Mouse (Mus musculus) hindbrain, embryonic 11.5 days (tissue): ENCODE data around the gene Aldh3b2. TPM values are rescaled to one million over a fixed set of nuclear protein-coding genes. Genes with fewer than 3 reads are reported as not detected.

Experiments
- ATAC-seq: fragments of 200-750 bp; cut with Nextera tagmentation; 2 replicates; pipeline ENCODE4 v1.8.0; 2017; ENCODE audit warnings: mild to moderate bottlenecking, moderate TSS enrichment, moderate library complexity; ENCODE audit not compliant: low FRiP score
- DNase-seq: peaks from one replicate; pipeline ENCODE4 v3.0.0-alpha.2; 2015; ENCODE audit warnings: low spot score
- H3K27ac ChIP-seq: fragments of 300-500 bp; sonication (generic); 2 replicates; pipeline ENCODE4 v1.5.1; 2014; ENCODE audit warnings: mild to moderate bottlenecking, low read depth, low read length
- H3K27me3 ChIP-seq: fragments of 300-500 bp; sonication (generic); 2 replicates; pipeline ENCODE4 v1.6.1; 2014; ENCODE audit warnings: mild to moderate bottlenecking, low read length, moderate library complexity, mixed read lengths; ENCODE audit not compliant: control insufficient read depth, insufficient read depth
- H3K36me3 ChIP-seq: fragments of 300-500 bp; sonication (generic); 2 replicates; pipeline ENCODE4 v1.6.1; 2014; ENCODE audit warnings: mild to moderate bottlenecking, low read length, moderate library complexity, mixed read lengths; ENCODE audit not compliant: control insufficient read depth, insufficient read depth
- H3K4me1 ChIP-seq: fragments of 300-500 bp; sonication (generic); replicated peaks from 2 replicates; pipeline ENCODE4 v1.6.1; 2014; ENCODE audit warnings: low read length, mixed read lengths; ENCODE audit not compliant: control insufficient read depth, insufficient read depth
- H3K4me2 ChIP-seq: fragments of 300-500 bp; sonication (generic); replicated peaks from 2 replicates; pipeline ENCODE4 v1.6.1; 2014; ENCODE audit warnings: mild to moderate bottlenecking, low read depth, low read length
- H3K4me3 ChIP-seq: fragments of 300-500 bp; sonication (generic); 2 replicates; pipeline ENCODE4 v1.5.1; 2014; ENCODE audit warnings: low read depth, low read length
- H3K9ac ChIP-seq: fragments of 300-500 bp; sonication (generic); 2 replicates; pipeline ENCODE4 v1.6.1; 2014; ENCODE audit warnings: low read depth, low read length
- H3K9me3 ChIP-seq: fragments of 300-500 bp; sonication (generic); 2 replicates; pipeline ENCODE4 v1.6.1; 2016; ENCODE audit warnings: low read length; ENCODE audit not compliant: control insufficient read depth
- WGBS: fragments of 180-500 bp; shearing (Covaris S2); extraction: QIAGEN DNeasy Blood & Tissue Kit; methylation state at CpG from one replicate; pipeline ENCODE4 v1.1.7; 2014; 5-methylcytosine and 5-hydroxymethylcytosine counted together
- polyA plus RNA-seq: library from polyadenylated mRNA; unstranded; fragments of >200 nt; fragmentation: Nextera tagmentation; extraction: Ambion mirVana; gene quantifications from 2 replicates; pipeline ENCODE4 v1.2.1, GENCODE M21; 2014

Gene Aldh3b2
- polyA plus RNA-seq, 1 experiment from 2014 or later: 2.3 TPM

DNA sequence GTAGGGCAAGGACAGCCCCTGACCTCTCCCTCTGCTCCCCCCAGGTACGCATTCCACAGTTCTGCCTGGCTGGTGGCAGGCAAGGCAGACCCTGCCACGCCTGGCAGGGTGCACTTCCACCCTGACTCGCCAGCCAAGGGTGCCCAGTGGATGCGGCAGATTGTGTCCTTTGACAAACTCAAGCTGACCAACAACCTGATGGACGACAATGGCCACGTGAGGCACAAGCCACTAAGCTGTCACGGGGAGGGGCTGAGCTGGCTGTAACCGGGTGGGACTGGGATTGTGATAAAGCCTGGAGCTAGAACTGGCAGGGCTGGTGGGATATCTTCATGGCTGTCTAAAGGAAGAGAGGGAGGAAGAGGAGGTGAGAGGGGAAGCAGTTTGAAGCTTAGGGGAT is 25.1 kb downstream of the Aldh3b2 start:
- DNase-seq (no peak), ATAC-seq (no peak)
- Histone ChIP-seq H3K9ac (no peak overlapping the region), H3K36me3 (no peaks in the 10 kb centered on the region), H3K27ac (no peak overlapping the region), H3K9me3 (no peaks in the 10 kb centered on the region), H3K4me2 (no peak overlapping the region), H3K4me3 (no peak overlapping the region), H3K27me3 (no peaks in the 10 kb centered on the region), H3K4me1 (peaks cover 3% of the 10 kb centered on the region)
- 73% methylated on average over 8 of the region's 8 CpGs for WGBS

DNA sequence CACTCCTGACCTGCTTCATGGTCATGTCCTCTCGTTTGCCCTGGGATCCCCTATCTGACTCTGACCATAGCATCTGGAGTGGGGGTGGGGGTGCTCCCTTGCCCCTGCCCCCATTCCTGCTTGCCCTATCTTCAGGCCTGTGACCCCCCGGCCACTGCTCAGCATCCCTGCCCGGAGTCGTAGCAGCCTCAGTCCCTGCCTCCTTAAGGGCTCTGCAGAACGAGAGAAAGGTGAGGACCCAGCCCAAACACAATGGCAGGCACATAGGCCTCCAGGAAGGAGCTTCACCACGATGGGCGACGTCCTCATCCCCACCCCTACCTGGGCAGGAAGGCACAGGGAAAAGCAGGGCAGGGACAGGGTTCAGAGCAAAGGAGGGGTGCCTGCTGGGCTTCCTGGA is 26.2 kb downstream of the Aldh3b2 start:
- Histone ChIP-seq H3K4me1 (peaks cover 3% of the 10 kb centered on the region), H3K27ac (no peak overlapping the region), H3K36me3 (no peaks in the 10 kb centered on the region), H3K4me2 (no peak overlapping the region), H3K27me3 (no peaks in the 10 kb centered on the region), H3K4me3 (no peak overlapping the region), H3K9me3 (no peaks in the 10 kb centered on the region), H3K9ac (no peak overlapping the region)
- WGBS: 73% methylated on average over 8 of the region's 8 CpGs
- ATAC-seq (no peak), DNase-seq (no peak)

DNA sequence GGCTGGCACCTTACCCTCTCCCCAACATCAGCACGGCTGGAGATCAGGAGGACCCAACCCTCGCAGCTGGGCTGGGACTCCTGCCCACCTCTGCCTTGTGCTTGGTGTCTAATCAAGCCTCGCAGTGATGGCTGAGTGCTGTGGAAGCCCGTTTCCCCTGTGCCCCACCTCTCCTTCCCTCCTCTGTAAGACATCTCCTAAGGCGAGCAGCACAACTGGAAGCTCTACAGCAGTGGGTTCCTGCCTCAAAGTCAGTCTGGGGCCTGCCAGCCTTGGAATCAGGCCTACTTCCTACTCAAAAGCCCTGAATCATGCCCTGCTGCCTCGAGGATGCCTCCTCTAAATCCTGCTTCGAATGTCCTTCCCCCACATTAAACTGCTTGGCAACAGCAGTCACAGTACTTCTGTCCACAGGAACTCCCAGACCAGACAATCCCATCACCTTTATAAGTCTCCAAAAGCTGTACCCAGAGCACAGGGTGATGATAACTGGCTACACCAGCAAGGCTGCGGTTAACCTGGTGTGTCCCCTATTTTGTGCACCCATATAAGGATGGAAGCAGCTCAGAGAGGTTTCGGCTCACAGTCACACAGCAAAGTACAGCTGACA is 27.1 kb downstream of the Aldh3b2 start:
- no peak overlapping the region; the same call in 1 of the 2 replicates for H3K4me3 ChIP-seq
- no peak overlapping the region for H3K27ac ChIP-seq
- no peak overlapping the region for H3K4me2 ChIP-seq
- DNase-seq (no peak), ATAC-seq (no peak)
- H3K9ac ChIP-seq: no peak overlapping the region; the same call in 1 of the 2 replicates
- H3K27me3 ChIP-seq: no peaks in the 10 kb centered on the region
- peaks cover 3% of the 10 kb centered on the region for H3K4me1 ChIP-seq
- no peaks in the 10 kb centered on the region for H3K9me3 ChIP-seq
- 88% methylated on average over 9 of the region's 9 CpGs for WGBS
- no peaks in the 10 kb centered on the region for H3K36me3 ChIP-seq

DNA sequence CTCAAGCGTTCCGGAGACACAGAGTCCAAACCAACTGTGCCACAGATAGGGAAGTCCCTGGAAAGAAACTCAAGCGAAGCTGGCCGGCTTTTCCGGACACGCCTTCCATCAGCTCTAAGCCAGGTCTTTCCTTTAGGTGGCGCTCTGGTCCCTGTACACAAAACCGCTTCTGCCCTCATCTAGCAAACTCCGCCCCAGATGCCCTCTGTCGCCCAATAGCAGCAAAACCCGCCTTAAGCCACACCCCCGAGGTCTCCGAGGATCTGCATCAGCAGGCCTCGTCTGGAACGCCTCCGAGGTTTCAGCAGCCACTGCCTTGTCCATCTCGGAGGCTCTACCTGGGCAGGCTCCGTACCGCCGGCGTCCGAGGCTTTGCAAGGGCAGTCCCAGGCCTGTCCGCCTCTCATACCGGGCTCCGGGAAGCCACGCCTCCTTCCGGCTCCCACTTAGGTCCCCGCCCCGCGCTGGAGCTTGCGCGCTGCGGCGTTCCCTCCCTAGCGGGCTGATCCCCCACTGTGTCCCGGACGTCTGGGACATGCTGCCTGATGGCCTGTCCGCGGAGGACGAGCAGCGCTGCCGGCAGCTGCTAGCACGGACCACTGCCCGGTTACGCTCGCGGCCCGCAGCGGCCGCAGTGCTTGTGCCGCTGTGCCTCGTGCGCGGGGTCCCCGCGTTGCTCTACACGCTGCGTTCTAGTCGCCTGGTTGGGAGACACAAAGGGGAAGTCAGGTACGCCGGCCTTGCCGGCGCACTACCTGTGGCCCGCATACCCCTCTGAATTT is 28.2 kb downstream of the Aldh3b2 start, which contains the start of the genes Nudt8 and Gm49405:
Gene Nudt8 (plus strand): TSS at position 462 of the 782 bp plus-strand sequence.
Gene Gm49405 (plus strand): TSS at position 508 of the 782 bp plus-strand sequence.
- WGBS: under 1% methylated on average over 64 of the region's 64 CpGs
- peak within 1 kb of the TSS; percentile 94 for H3K27ac ChIP-seq
- peak; percentile 92 for ATAC-seq
- H3K4me2 ChIP-seq: peak within 1 kb of the TSS; percentile 94
- H3K4me1 ChIP-seq: peaks cover 3% of the 10 kb centered on the region
- H3K9ac ChIP-seq: peak within 1 kb of the TSS; percentile 76
- no peaks in the 10 kb centered on the region for H3K9me3 ChIP-seq
- no peaks in the 10 kb centered on the region for H3K27me3 ChIP-seq
- peak within 1 kb of the TSS; percentile 62 for H3K4me3 ChIP-seq
- peak; percentile 96 for DNase-seq
- H3K36me3 ChIP-seq: no peaks in the 10 kb centered on the region

DNA sequence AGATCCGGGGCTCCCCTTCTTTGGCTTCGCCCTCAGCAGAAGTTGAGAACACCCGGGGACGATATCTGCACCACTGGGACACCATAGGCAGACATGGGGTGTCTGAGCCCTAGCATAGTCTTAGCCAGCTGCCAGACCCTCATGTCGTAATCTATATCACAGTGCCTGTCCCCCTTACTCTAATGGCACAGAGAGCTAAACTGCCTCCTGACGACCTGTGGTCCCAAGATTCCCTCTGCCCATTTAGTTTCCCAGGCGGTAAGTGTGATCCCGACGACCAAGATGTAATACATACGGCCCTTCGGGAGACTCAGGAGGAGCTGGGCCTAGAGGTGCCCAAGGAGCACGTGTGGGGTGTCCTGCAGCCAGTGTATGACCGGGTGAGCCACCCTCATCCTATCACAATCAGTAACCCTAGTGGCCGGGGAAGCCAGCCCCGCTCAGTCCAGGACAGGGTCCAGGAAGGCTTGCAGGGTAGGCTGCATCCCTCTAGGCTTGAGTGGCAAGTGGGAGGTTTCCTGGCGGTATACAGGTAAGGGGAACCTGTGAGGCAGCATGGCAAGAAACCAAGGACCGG is 28.9 kb downstream of the Aldh3b2 start:
- ATAC-seq: no peak
- Histone ChIP-seq H3K27ac (peak overlapping the region; percentile 94), H3K4me2 (peak overlapping the region; percentile 94), H3K4me3 (peak overlapping the region; percentile 62), H3K27me3 (no peaks in the 10 kb centered on the region), H3K36me3 (no peaks in the 10 kb centered on the region), H3K4me1 (peaks cover 3% of the 10 kb centered on the region), H3K9me3 (no peaks in the 10 kb centered on the region), H3K9ac (peak overlapping the region; percentile 76)
- 22% methylated on average over 17 of the region's 17 CpGs for WGBS
- peak; percentile 29 for DNase-seq

DNA sequence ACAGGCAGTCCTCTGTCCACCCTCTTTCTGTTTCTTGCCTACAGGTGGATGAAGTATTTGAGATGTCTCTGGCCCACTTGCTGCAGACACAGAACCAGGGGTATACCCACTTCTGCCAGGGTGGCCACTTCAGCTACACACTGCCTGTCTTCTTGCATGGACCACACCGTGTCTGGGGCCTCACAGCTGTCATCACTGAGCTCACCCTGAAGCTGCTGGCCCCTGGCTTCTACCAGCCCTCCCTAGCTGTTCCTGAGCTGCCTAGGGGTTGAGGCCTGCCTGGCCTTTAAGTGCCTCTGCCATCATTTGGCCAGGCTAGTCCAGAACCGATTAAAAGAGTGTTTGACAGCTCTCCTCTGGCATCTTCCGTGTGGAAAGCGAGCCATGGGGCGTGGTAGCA is 29.6 kb downstream of the Aldh3b2 start:
- DNase-seq (no peak), ATAC-seq (no peak)
- no peaks in the 10 kb centered on the region for H3K36me3 ChIP-seq
- H3K27me3 ChIP-seq: no peaks in the 10 kb centered on the region
- H3K4me3 ChIP-seq: no peak overlapping the region
- no peak overlapping the region for H3K27ac ChIP-seq
- H3K9me3 ChIP-seq: no peaks in the 10 kb centered on the region
- no peak overlapping the region for H3K4me2 ChIP-seq
- peaks cover 3% of the 10 kb centered on the region for H3K4me1 ChIP-seq
- 90% methylated on average over 5 of the region's 5 CpGs for WGBS
- no peak overlapping the region; the same call in 1 of the 2 replicates for H3K9ac ChIP-seq

DNA sequence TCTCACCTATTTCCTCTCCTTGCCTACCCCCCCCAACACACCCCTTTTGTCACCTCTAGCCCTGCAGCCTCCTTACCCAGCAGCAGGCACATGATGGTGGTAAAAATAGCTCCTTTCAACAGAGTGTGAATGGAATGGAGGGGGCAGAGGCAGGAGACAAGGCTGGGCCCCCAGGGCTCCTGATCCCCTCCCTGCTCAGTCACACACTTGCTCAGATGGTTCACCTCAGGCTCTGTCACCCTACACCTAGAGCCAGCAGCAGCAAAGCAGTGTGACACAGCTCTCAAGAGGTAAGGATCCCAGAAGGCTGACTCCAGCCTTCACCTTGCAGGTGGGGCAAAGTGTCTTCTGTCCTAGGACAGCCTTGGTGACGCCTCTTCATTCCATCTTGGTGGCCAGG is 31.0 kb downstream of the Aldh3b2 start, which contains the start of gene Doc2g:
Gene Doc2g (plus strand): TSS at position 202 of the 400 bp plus-strand sequence.
- Histone ChIP-seq H3K9me3 (no peaks in the 10 kb centered on the region), H3K9ac (no peak within 1 kb of the TSS), H3K27ac (no peak within 1 kb of the TSS), H3K27me3 (no peaks in the 10 kb centered on the region), H3K4me1 (peaks cover 3% of the 10 kb centered on the region), H3K4me2 (no peak within 1 kb of the TSS), H3K4me3 (no peak within 1 kb of the TSS), H3K36me3 (no peaks in the 10 kb centered on the region)
- DNase-seq: no peak
- WGBS: 71% methylated on average over 1 of the region's 1 CpGs
- ATAC-seq: no peak

DNA sequence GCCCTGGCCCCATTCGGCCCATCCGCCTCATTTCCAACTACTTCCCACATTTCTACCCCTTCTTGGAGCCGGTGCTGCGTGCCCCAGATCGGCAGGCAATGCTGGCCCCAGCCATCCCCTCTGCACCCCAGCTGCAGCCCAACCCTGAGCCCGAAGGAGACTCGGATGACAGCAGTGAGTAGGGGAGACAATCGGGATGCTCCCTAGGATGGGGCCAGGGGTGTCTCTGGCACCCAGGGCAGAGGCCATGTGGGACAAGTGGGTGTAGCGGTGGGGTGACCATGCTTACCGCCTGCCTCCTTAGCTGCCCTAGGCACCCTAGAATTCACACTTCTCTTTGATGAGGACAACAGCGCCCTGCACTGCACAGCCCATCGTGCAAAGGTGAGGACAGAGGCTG is 31.5 kb downstream of the Aldh3b2 start:
- no peaks in the 10 kb centered on the region for H3K27me3 ChIP-seq
- ATAC-seq (no peak), DNase-seq (no peak)
- no peak overlapping the region for H3K9ac ChIP-seq
- H3K9me3 ChIP-seq: no peaks in the 10 kb centered on the region
- no peak overlapping the region for H3K4me2 ChIP-seq
- no peak overlapping the region for H3K27ac ChIP-seq
- H3K36me3 ChIP-seq: 0 out of 2 replicates have a peak, but pooled peaks cover 3% of the 10 kb centered on the region
- H3K4me3 ChIP-seq: no peak overlapping the region
- 81% methylated on average over 12 of the region's 12 CpGs for WGBS
- H3K4me1 ChIP-seq: peaks cover 3% of the 10 kb centered on the region
